Mouse (Mus musculus): ENCODE results near the gene Bloc1s3. TPM values are rescaled to one million over a fixed set of nuclear protein-coding genes. Genes with fewer than 3 reads are reported as not detected.

The Bloc1s3 gene
- polyA plus RNA-seq, 1 experiment from 2014 or later, result 0.74 TPM

DNA sequence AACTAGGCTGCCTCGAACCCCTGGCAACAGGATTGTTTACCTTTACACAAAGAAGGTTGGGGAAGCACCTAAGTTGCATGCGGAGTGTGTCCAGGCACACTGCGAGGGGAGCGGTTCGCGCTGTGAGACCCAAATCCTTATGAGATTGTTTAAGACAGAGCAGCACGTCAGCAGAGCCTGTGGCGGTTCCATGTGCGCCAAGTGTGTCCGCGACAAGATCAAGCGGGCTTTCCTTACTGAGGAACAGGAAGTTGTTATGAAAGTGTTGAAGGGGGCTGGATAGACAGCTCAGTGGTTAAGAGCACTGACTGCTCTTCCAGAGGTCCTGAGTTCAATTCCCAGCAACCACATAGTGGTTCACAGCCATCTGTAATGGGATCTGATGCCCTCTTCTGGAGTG lies 39.9 kb downstream of the Bloc1s3 start:
- Histone ChIP-seq H3K4me2 (replicated peaks; ENCODE audit: low read depth, low read length) (no peak overlapping the region), H3K27ac (ENCODE audit: low read length) (no peak overlapping the region), H3K27me3 (ENCODE audit: control insufficient read depth, insufficient read depth, low read length) (peaks cover 14% of the 10 kb centered on the region), H3K9me3 (ENCODE audit: control insufficient read depth, low read depth, low read length) (no peaks in the 10 kb centered on the region), H3K4me1 (ENCODE audit: control insufficient read depth, insufficient read depth, low read length) (0 out of 2 replicates have a peak, but pooled peaks cover 2% of the 10 kb centered on the region), H3K36me3 (ENCODE audit: control insufficient read depth, insufficient read depth, low read length) (no peaks in the 10 kb centered on the region), H3K4me3 (ENCODE audit: low read depth, low read length) (no peak overlapping the region), H3K9ac (replicated peaks; ENCODE audit: low read depth, low read length) (no peak overlapping the region)
- no peak for ATAC-seq (ENCODE audit: insufficient number of reproducible peaks, insufficient read depth, low FRiP score, low read depth)
- 58% methylated on average over 12 of the region's 12 CpGs for WGBS

- Histone ChIP-seq H3K9ac (replicated peaks; ENCODE audit: low read depth, low read length) (no peak overlapping the region), H3K4me1 (ENCODE audit: control insufficient read depth, insufficient read depth, low read length) (0 out of 2 replicates have a peak, but pooled peaks cover 2% of the 10 kb centered on the region), H3K4me2 (replicated peaks; ENCODE audit: low read depth, low read length) (no peak overlapping the region), H3K4me3 (ENCODE audit: low read depth, low read length) (no peak overlapping the region), H3K27me3 (ENCODE audit: control insufficient read depth, insufficient read depth, low read length) (peaks cover 9% of the 10 kb centered on the region), H3K36me3 (ENCODE audit: control insufficient read depth, insufficient read depth, low read length) (no peaks in the 10 kb centered on the region), H3K9me3 (ENCODE audit: control insufficient read depth, low read depth, low read length) (no peaks in the 10 kb centered on the region), H3K27ac (ENCODE audit: low read length) (no peak overlapping the region)
- WGBS, result 41% methylated on average over 6 of the region's 6 CpGs
- no peak for ATAC-seq (ENCODE audit: insufficient number of reproducible peaks, insufficient read depth, low FRiP score, low read depth)
Observed at GRCm38 (mm10) chr7:19467638-19468037, 40.5 kb downstream of the Bloc1s3 start.

DNA sequence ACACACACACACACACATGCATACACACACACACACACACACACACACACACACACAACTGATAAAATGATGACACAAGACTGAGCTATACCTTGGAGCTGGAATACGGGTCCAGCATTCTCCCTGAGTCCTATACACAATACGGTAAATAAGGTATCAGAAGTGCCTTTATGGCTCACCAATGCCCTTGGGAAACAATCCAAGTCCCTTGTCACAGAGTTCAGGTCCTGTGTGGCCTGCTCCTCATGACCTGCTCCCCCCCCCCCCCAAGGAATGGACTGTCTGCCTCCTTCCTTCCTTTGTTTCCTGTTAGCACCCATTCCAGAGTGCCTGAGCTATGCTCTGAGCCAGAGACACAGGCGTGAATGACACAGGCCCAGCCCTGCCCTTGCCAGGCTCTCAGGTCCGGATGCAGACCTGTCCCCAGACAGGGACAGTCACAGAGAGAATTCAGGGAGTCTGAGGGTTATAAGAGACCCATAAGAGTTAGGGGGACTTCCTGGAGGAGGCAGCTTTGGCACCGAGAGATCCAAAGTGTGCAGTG lies 41.5 kb downstream of the Bloc1s3 start:
- Histone ChIP-seq H3K27ac (ENCODE audit: low read length) (no peak overlapping the region), H3K9ac (replicated peaks; ENCODE audit: low read depth, low read length) (no peak overlapping the region), H3K9me3 (ENCODE audit: control insufficient read depth, low read depth, low read length) (no peaks in the 10 kb centered on the region), H3K4me1 (ENCODE audit: control insufficient read depth, insufficient read depth, low read length) (0 out of 2 replicates have a peak, but pooled peaks cover 2% of the 10 kb centered on the region), H3K27me3 (ENCODE audit: control insufficient read depth, insufficient read depth, low read length) (peaks cover 8% of the 10 kb centered on the region; the same call in 1 of the 2 replicates), H3K36me3 (ENCODE audit: control insufficient read depth, insufficient read depth, low read length) (no peaks in the 10 kb centered on the region), H3K4me2 (replicated peaks; ENCODE audit: low read depth, low read length) (no peak overlapping the region), H3K4me3 (ENCODE audit: low read depth, low read length) (no peak overlapping the region)
- 60% methylated on average over 5 of the region's 5 CpGs for WGBS
- no peak for ATAC-seq (ENCODE audit: insufficient number of reproducible peaks, insufficient read depth, low FRiP score, low read depth)

GRCm38 (mm10) chr7:19464367-19465307 lies 43.5 kb downstream of the Bloc1s3 start:
- Histone ChIP-seq H3K36me3 (ENCODE audit: control insufficient read depth, insufficient read depth, low read length) (no peaks in the 10 kb centered on the region), H3K27me3 (ENCODE audit: control insufficient read depth, insufficient read depth, low read length) (peaks cover 5% of the 10 kb centered on the region; the same call in 1 of the 2 replicates), H3K4me2 (replicated peaks; ENCODE audit: low read depth, low read length) (no peak overlapping the region), H3K4me1 (ENCODE audit: control insufficient read depth, insufficient read depth, low read length) (0 out of 2 replicates have a peak, but pooled peaks cover 2% of the 10 kb centered on the region), H3K27ac (ENCODE audit: low read length) (no peak overlapping the region), H3K9me3 (ENCODE audit: control insufficient read depth, low read depth, low read length) (no peaks in the 10 kb centered on the region), H3K9ac (replicated peaks; ENCODE audit: low read depth, low read length) (no peak overlapping the region; the same call in 1 of the 2 replicates), H3K4me3 (ENCODE audit: low read depth, low read length) (no peak overlapping the region)
- 11% methylated on average over 22 of the region's 22 CpGs for WGBS
- no peak for ATAC-seq (ENCODE audit: insufficient number of reproducible peaks, insufficient read depth, low FRiP score, low read depth)

DNA sequence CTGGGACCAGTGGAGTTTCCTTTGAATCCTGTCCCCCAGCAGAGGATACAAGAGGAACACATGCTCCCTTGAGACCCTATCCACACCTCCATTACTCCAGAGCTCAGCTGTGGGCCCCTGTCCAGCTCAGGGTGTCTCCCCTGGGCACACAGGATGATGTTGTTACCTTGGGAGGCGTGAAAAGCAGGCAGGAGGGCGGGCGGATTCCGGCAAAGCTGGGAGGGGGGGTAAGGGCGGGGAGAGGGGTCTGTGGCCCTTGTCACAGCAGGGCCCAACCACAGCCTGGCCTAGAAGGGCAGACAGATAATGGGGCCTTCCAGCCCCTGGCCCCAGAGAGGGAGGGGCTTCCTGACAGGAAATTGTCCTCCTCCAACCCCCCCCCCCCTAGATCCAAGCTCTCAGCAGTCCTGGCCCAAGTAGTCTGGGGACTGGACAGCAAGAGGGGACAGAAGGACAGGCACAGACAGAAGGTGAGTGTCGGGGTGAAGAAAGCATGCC lies 45.2 kb downstream of the Bloc1s3 start, which contains the start of gene Exoc3l2:
TSS of gene Exoc3l2 (plus strand) at position 448 of the 498 bp plus-strand sequence.
- no peak within 1 kb of the TSS for H3K4me3 ChIP-seq (ENCODE audit: low read depth, low read length)
- 0 out of 2 replicates have a peak, but pooled peaks cover 2% of the 10 kb centered on the region for H3K4me1 ChIP-seq (ENCODE audit: control insufficient read depth, insufficient read depth, low read length)
- H3K27me3 ChIP-seq (ENCODE audit: control insufficient read depth, insufficient read depth, low read length), result no peaks in the 10 kb centered on the region
- WGBS, result 36% methylated on average over 6 of the region's 6 CpGs
- no peaks in the 10 kb centered on the region for H3K9me3 ChIP-seq (ENCODE audit: control insufficient read depth, low read depth, low read length)
- no peak within 1 kb of the TSS for H3K4me2 ChIP-seq (replicated peaks; ENCODE audit: low read depth, low read length)
- no peak for ATAC-seq (ENCODE audit: insufficient number of reproducible peaks, insufficient read depth, low FRiP score, low read depth)
- no peak within 1 kb of the TSS for H3K27ac ChIP-seq (ENCODE audit: low read length)
- H3K36me3 ChIP-seq (ENCODE audit: control insufficient read depth, insufficient read depth, low read length), result no peaks in the 10 kb centered on the region
- H3K9ac ChIP-seq (replicated peaks; ENCODE audit: low read depth, low read length), result no peak within 1 kb of the TSS

DNA sequence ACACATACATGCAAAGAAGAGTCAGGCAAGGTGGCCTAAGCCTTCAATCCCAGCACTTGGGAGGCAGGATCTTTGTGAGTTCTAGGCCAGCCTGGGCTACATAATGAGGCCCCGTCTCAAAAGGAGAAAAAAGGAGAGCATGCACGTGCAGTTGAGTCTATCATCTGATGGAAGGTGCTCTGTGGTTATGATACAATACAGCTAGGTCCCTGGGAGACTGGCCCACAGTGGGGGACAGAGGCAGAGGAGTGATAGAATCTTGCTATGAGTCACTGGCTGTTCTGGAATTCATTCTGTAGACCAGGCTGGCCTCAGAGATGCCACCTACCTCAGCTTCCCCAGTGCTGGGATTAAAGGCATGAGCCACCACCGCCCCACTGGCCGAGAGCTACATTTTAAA lies 45.7 kb downstream of the Bloc1s3 start:
- Histone ChIP-seq H3K27me3 (ENCODE audit: control insufficient read depth, insufficient read depth, low read length) (no peaks in the 10 kb centered on the region), H3K27ac (ENCODE audit: low read length) (no peak overlapping the region), H3K4me1 (ENCODE audit: control insufficient read depth, insufficient read depth, low read length) (peaks cover 5% of the 10 kb centered on the region), H3K36me3 (ENCODE audit: control insufficient read depth, insufficient read depth, low read length) (no peaks in the 10 kb centered on the region), H3K9me3 (ENCODE audit: control insufficient read depth, low read depth, low read length) (no peaks in the 10 kb centered on the region), H3K4me2 (replicated peaks; ENCODE audit: low read depth, low read length) (no peak overlapping the region), H3K9ac (replicated peaks; ENCODE audit: low read depth, low read length) (no peak overlapping the region), H3K4me3 (ENCODE audit: low read depth, low read length) (no peak overlapping the region)
- ATAC-seq (ENCODE audit: insufficient number of reproducible peaks, insufficient read depth, low FRiP score, low read depth), result no peak
- 62% methylated on average over 4 of the region's 4 CpGs for WGBS

DNA sequence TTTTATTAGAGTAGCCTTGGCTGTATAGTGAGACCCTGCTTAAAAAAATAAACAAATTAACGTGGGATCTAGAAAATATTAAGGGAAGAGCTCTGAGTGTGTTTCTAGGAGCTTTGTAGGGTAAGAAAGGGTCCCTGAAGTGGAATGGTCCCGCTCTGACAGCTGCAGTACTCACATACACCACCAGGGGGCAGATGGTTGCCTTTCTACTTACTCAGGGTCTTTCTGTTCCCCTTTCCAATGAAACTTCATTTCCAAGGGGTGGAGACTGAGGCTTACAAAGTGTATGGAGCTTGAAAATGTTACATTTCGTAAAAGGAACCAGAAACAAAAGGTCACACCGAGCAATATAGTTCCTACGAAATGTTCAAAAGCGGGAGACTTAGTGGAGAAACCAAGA lies 46.7 kb downstream of the Bloc1s3 start:
- Histone ChIP-seq H3K36me3 (ENCODE audit: control insufficient read depth, insufficient read depth, low read length) (no peaks in the 10 kb centered on the region; the same call in 1 of the 2 replicates), H3K27ac (ENCODE audit: low read length) (no peak overlapping the region), H3K9me3 (ENCODE audit: control insufficient read depth, low read depth, low read length) (no peaks in the 10 kb centered on the region), H3K4me2 (replicated peaks; ENCODE audit: low read depth, low read length) (no peak overlapping the region), H3K27me3 (ENCODE audit: control insufficient read depth, insufficient read depth, low read length) (no peaks in the 10 kb centered on the region), H3K9ac (replicated peaks; ENCODE audit: low read depth, low read length) (no peak overlapping the region), H3K4me1 (ENCODE audit: control insufficient read depth, insufficient read depth, low read length) (peaks cover 13% of the 10 kb centered on the region), H3K4me3 (ENCODE audit: low read depth, low read length) (no peak overlapping the region)
- 12% methylated on average over 6 of the region's 6 CpGs for WGBS
- no peak for ATAC-seq (ENCODE audit: insufficient number of reproducible peaks, insufficient read depth, low FRiP score, low read depth)

DNA sequence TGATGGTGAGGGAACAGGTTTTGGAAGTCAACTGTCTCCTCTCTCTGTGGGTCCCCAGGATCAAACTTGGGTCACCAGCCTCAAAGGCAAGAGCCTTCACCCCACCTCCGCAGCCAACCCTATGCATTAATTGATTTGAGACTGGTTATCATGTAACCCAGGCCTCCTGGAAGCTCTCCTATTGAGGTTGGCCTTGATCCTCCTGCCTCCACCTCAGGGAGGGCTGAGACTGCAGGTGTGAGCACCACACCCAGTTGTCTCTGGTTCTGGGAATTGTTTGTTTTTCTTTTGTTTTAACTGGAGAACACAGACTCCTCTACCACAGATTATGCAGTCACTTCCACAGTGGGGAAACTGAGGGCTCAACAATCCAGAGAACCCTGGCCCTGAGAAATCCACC lies 47.7 kb downstream of the Bloc1s3 start:
- Histone ChIP-seq H3K36me3 (ENCODE audit: control insufficient read depth, insufficient read depth, low read length) (no peaks in the 10 kb centered on the region; the same call in 1 of the 2 replicates), H3K9ac (replicated peaks; ENCODE audit: low read depth, low read length) (no peak overlapping the region), H3K4me2 (replicated peaks; ENCODE audit: low read depth, low read length) (no peak overlapping the region), H3K9me3 (ENCODE audit: control insufficient read depth, low read depth, low read length) (no peaks in the 10 kb centered on the region), H3K27me3 (ENCODE audit: control insufficient read depth, insufficient read depth, low read length) (no peaks in the 10 kb centered on the region), H3K27ac (ENCODE audit: low read length) (no peak overlapping the region), H3K4me3 (ENCODE audit: low read depth, low read length) (no peak overlapping the region), H3K4me1 (ENCODE audit: control insufficient read depth, insufficient read depth, low read length) (peaks cover 13% of the 10 kb centered on the region)
- ATAC-seq (ENCODE audit: insufficient number of reproducible peaks, insufficient read depth, low FRiP score, low read depth), result no peak
- whole genome bisulfite sequencing, result 61% methylated on average over 1 of the region's 1 CpGs

All from stomach, embryonic 14.5 days (tissue).